ENCODE assay signal across 7 mouse cellular contexts in genomic region chr2:112454862-112455564, GRCm38 (mm10). TPM values are rescaled to one million over a fixed set of nuclear protein-coding genes. Genes with fewer than 3 reads are reported as not detected.
A peak's percentile ranks its signal among the peaks of the same experiment; 100 is the strongest.
DNase-seq lines count a peak whose midpoint lies in the region; ATAC-seq lines count a peak whose summit lies in the region.

Gene Emc7, plus strand, starts transcription at chr2:112454997.

- peak within 1 kb of the TSS; percentile 89 for H3K27ac ChIP-seq in embryonic facial prominence, embryonic 10.5 days (replicated peaks)
- peak within 1 kb of the TSS; percentile 90 for H3K27ac ChIP-seq in limb, embryonic 10.5 days
- H3K27ac ChIP-seq in midbrain, embryonic 13.5 days: peak within 1 kb of the TSS; percentile 84

- peak within 1 kb of the TSS; percentile 91 for H3K4me2 ChIP-seq in midbrain, embryonic 13.5 days (replicated peaks)

- H3K9ac ChIP-seq in midbrain, embryonic 13.5 days (replicated peaks): peak within 1 kb of the TSS; percentile 95

- peak within 1 kb of the TSS; percentile 87 for H3K4me3 ChIP-seq in embryonic facial prominence, embryonic 10.5 days
- peak within 1 kb of the TSS; percentile 97 for H3K4me3 ChIP-seq in limb, embryonic 10.5 days
- H3K4me3 ChIP-seq in midbrain, embryonic 13.5 days (replicated peaks): peak within 1 kb of the TSS; percentile 92

- peaks cover 9% of the 10 kb centered on the region for H3K36me3 ChIP-seq in embryonic facial prominence, embryonic 10.5 days (replicated peaks)
- H3K36me3 ChIP-seq in limb, embryonic 10.5 days: peaks cover 12% of the 10 kb centered on the region
- peaks cover 2% of the 10 kb centered on the region for H3K36me3 ChIP-seq in midbrain, embryonic 13.5 days

- no peaks in the 10 kb centered on the region for H3K27me3 ChIP-seq in embryonic facial prominence, embryonic 10.5 days (replicated peaks; ENCODE audit: low read depth, poor library complexity, severe bottlenecking)
- H3K27me3 ChIP-seq in limb, embryonic 10.5 days (ENCODE audit: low read depth, poor library complexity, severe bottlenecking): no peaks in the 10 kb centered on the region
- H3K27me3 ChIP-seq in midbrain, embryonic 13.5 days: no peaks in the 10 kb centered on the region

- ATAC-seq in granulocyte monocyte progenitor cell, adult 5-6 weeks (replicated peaks; ENCODE audit: poor library complexity, severe bottlenecking): peak; percentile 97
- ATAC-seq in midbrain, embryonic 13.5 days: peak; percentile 99

- under 1% methylated on average over 49 of the region's 49 CpGs for WGBS in embryonic facial prominence, embryonic 10.5 days
- whole genome bisulfite sequencing in limb, embryonic 10.5 days: under 1% methylated on average over 49 of the region's 49 CpGs
- WGBS in midbrain, embryonic 13.5 days: under 1% methylated on average over 49 of the region's 49 CpGs

- H3K9me3 ChIP-seq in embryonic facial prominence, embryonic 10.5 days: no peaks in the 10 kb centered on the region
- H3K9me3 ChIP-seq in limb, embryonic 10.5 days (replicated peaks): no peaks in the 10 kb centered on the region
- no peaks in the 10 kb centered on the region for H3K9me3 ChIP-seq in midbrain, embryonic 13.5 days

- H3K4me1 ChIP-seq in embryonic facial prominence, embryonic 10.5 days: peaks cover 15% of the 10 kb centered on the region
- H3K4me1 ChIP-seq in limb, embryonic 10.5 days: peaks cover 13% of the 10 kb centered on the region
- peaks cover 20% of the 10 kb centered on the region for H3K4me1 ChIP-seq in midbrain, embryonic 13.5 days (replicated peaks)

- peak; percentile 100 for DNase-seq in adrenal gland, postnatal 10 days
- peak; percentile 96 for DNase-seq in embryonic facial prominence, embryonic 10.5 days (ENCODE audit: low spot score)
- peak; percentile 93 for DNase-seq in kidney, adult 11 months
- DNase-seq in limb, embryonic 10.5 days (ENCODE audit: low spot score): peak; percentile 97
- peak; percentile 94 for DNase-seq in spleen, adult 12 weeks (ENCODE audit: low spot score)

RNA-seq across cellular contexts. Expression of gene Emc7, which starts in this region (rescaled TPM):
- 10 to 100 TPM; 23.8 to 27.3 TPM for total RNA-seq in adrenal gland, postnatal 10 days (2021)
- polyA plus RNA-seq in embryonic facial prominence, embryonic 10.5 days (2016; fragmentation: Nextera tagmentation; extraction: Ambion mirVana): 10.0 and 10.8 TPM in 2 replicates
- total RNA-seq in granulocyte monocyte progenitor cell, adult 5-6 weeks (2014; fragmentation: Nextera tagmentation): 15.4 and 16.6 TPM in 2 replicates
- total RNA-seq in granulocyte monocyte progenitor cell, adult 5-6 weeks (2017): 7.8 and 10.7 TPM in 2 replicates
- polyA plus RNA-seq in limb, embryonic 10.5 days (2016; fragmentation: Nextera tagmentation; extraction: Ambion mirVana): 10.2 and 10.9 TPM in 2 replicates
- polyA plus RNA-seq in midbrain, embryonic 13.5 days (2015; fragmentation: Nextera tagmentation; extraction: Ambion mirVana): 15.7 and 16.3 TPM in 2 replicates

Comparison
In these comparisons a context has a peak if more than half of its experiments do, and no peak if none do; other contexts are left out.
1. Peak in every context shown above with its lines: DNase-seq, ATAC-seq, H3K4me3 ChIP-seq and H3K27ac ChIP-seq.